Mouse (Mus musculus): ENCODE measurements around the gene Olfr824. TPM values are rescaled to one million over a fixed set of nuclear protein-coding genes. Genes with fewer than 3 reads are reported as not detected.

Gene Olfr824
- polyA plus RNA-seq, 1 experiment from 2014 or later: not detected

DNA sequence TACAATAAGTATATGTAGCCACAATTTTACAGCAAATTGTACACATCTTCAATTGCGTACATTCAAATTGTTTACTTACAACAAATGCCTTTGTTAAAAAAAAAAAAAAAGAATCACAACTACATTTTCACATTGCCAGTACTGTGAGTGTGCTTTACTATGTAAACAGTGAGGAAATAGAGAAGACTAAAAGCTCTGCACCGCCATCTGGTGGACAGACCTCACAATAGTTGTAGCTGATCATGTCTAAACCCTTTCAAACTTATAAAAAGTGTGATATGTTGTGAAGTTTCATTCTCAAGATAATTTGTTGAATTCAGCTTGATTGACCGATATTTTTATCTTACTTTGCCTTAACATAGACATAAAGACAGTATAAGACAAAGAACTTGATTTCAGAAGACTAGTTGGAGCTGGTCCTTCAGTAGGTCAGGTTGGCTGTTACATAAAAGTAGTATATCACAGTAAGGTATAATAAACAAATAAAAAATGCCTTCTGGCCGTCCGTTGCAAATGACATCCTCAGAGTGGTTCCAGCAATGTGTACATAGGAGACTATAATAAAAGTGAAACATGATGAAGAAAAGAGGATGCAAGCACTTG, 36.9 kb downstream of the Olfr824 start:
- no peaks in the 10 kb centered on the region for H3K9me3 ChIP-seq (replicated peaks; ENCODE audit: control insufficient read depth, low read length)
- no peaks in the 10 kb centered on the region for H3K36me3 ChIP-seq (ENCODE audit: control insufficient read depth, insufficient read depth)
- H3K4me3 ChIP-seq (ENCODE audit: low read depth, low read length): no peak overlapping the region
- ATAC-seq (ENCODE audit: low read depth): no peak
- no peaks in the 10 kb centered on the region for H3K27me3 ChIP-seq (ENCODE audit: control insufficient read depth, insufficient read depth, low read depth, low read length)
- no peak overlapping the region for H3K27ac ChIP-seq (ENCODE audit: low read length)
- H3K9ac ChIP-seq (ENCODE audit: low read depth, low read length): no peak overlapping the region
- no peaks in the 10 kb centered on the region for H3K4me1 ChIP-seq (ENCODE audit: control insufficient read depth, low read depth, low read length)
- no peak overlapping the region for H3K4me2 ChIP-seq (ENCODE audit: low read depth, low read length)
- WGBS (ENCODE audit: insufficient replicate concordance): 12% methylated on average over 5 of the region's 5 CpGs

Other genes starting within 250 kb of the Olfr824 start
- not detected in 2 replicates for gene Olfr815, start 224.1 kb downstream of the Olfr824 start, polyA plus RNA-seq (2015; fragmentation: Nextera tagmentation; extraction: Ambion mirVana)
- gene Olfr816, start 214.4 kb downstream of the Olfr824 start, polyA plus RNA-seq (2015; fragmentation: Nextera tagmentation; extraction: Ambion mirVana): not detected in 2 replicates
- gene Olfr818, start 180.9 kb downstream of the Olfr824 start, polyA plus RNA-seq (2015; fragmentation: Nextera tagmentation; extraction: Ambion mirVana): not detected in 2 replicates
- gene Olfr819, start 162.7 kb downstream of the Olfr824 start, polyA plus RNA-seq (2015; fragmentation: Nextera tagmentation; extraction: Ambion mirVana): not detected in 2 replicates
- not detected in 2 replicates for gene Olfr247, start 153.9 kb downstream of the Olfr824 start, polyA plus RNA-seq (2015; fragmentation: Nextera tagmentation; extraction: Ambion mirVana)
- not detected in 2 replicates for gene Gm10310, start 144.9 kb downstream of the Olfr824 start, polyA plus RNA-seq (2015; fragmentation: Nextera tagmentation; extraction: Ambion mirVana)
- gene Olfr820, start 117.4 kb downstream of the Olfr824 start, polyA plus RNA-seq (2015; fragmentation: Nextera tagmentation; extraction: Ambion mirVana): not detected in 2 replicates
- gene Olfr821, start 99.7 kb downstream of the Olfr824 start, polyA plus RNA-seq (2015; fragmentation: Nextera tagmentation; extraction: Ambion mirVana): not detected in 2 replicates
- gene Olfr822, start 58.8 kb downstream of the Olfr824 start, polyA plus RNA-seq (2015; fragmentation: Nextera tagmentation; extraction: Ambion mirVana): not detected in 2 replicates
- gene Olfr823, start 14.6 kb downstream of the Olfr824 start, polyA plus RNA-seq (2015; fragmentation: Nextera tagmentation; extraction: Ambion mirVana): not detected in 2 replicates
- gene Olfr825, start 36.8 kb upstream of the Olfr824 start, polyA plus RNA-seq (2015; fragmentation: Nextera tagmentation; extraction: Ambion mirVana): not detected in 2 replicates
- not detected in 2 replicates for gene Olfr826, start 54.2 kb upstream of the Olfr824 start, polyA plus RNA-seq (2015; fragmentation: Nextera tagmentation; extraction: Ambion mirVana)
- not detected in 2 replicates for gene Olfr827, start 84.4 kb upstream of the Olfr824 start, polyA plus RNA-seq (2015; fragmentation: Nextera tagmentation; extraction: Ambion mirVana)
- not detected in 2 replicates for gene Neurod4, start 150.2 kb upstream of the Olfr824 start, polyA plus RNA-seq (2015; fragmentation: Nextera tagmentation; extraction: Ambion mirVana)
- 1.2 and 1.3 TPM in 2 replicates for gene Tespa1, start 192.9 kb upstream of the Olfr824 start, polyA plus RNA-seq (2015; fragmentation: Nextera tagmentation; extraction: Ambion mirVana)